Mouse (Mus musculus) forebrain, embryonic 14.5 days (tissue): Measurements from ENCODE around the gene Tefm. TPM values are rescaled to one million over a fixed set of nuclear protein-coding genes. Genes with fewer than 3 reads are reported as not detected.
"Not testable (repeated sequence)": the region's sequence is repeated elsewhere in the genome, so short reads cannot be mapped to it uniquely, and the experiment has no call there.

Experiments
- ATAC-seq: fragments of 200-750 bp; cut with Nextera tagmentation; 2 replicates; pipeline ENCODE4 v1.8.0; 2017; ENCODE audit warnings: mild to moderate bottlenecking, moderate library complexity
- DNase-seq: peaks from one replicate; pipeline ENCODE4 v3.0.0-alpha.2; 2015; ENCODE audit warnings: low spot score
- H3K27ac ChIP-seq: fragments of 300-500 bp; sonication (generic); 2 replicates; pipeline ENCODE4 v1.5.1; 2014; ENCODE audit warnings: low read depth, mild to moderate bottlenecking, control low read depth, low read length, moderate library complexity
- H3K27me3 ChIP-seq: fragments of 300-500 bp; sonication (generic); replicated peaks from 2 replicates; pipeline ENCODE4 v1.6.1; 2014; ENCODE audit warnings: low read length, control low read depth, mixed read lengths; ENCODE audit not compliant: control insufficient read depth, insufficient read depth
- H3K36me3 ChIP-seq: fragments of 300-500 bp; sonication (generic); 2 replicates; pipeline ENCODE4 v1.6.1; 2014; ENCODE audit warnings: low read length, control low read depth; ENCODE audit not compliant: control insufficient read depth, insufficient read depth
- H3K4me1 ChIP-seq: fragments of 300-500 bp; sonication (generic); 2 replicates; pipeline ENCODE4 v1.6.1; 2014; ENCODE audit warnings: antibody characterized with exemption, low read length, control low read depth; ENCODE audit not compliant: control insufficient read depth, insufficient read depth
- H3K4me2 ChIP-seq: fragments of 300-500 bp; sonication (generic); 2 replicates; pipeline ENCODE4 v1.6.1; 2014; ENCODE audit warnings: mild to moderate bottlenecking, control low read depth, low read length
- H3K4me3 ChIP-seq: fragments of 300-500 bp; sonication (generic); 2 replicates; pipeline ENCODE4 v1.5.1; 2014; ENCODE audit warnings: low read depth, low read length, control low read depth
- H3K9ac ChIP-seq: fragments of 300-500 bp; sonication (generic); 2 replicates; pipeline ENCODE4 v1.6.1; 2014; ENCODE audit warnings: mild to moderate bottlenecking, low read length, control low read depth, moderate library complexity
- H3K9me3 ChIP-seq: fragments of 300-500 bp; sonication (generic); replicated peaks from 2 replicates; pipeline ENCODE4 v1.6.1; 2016; ENCODE audit warnings: low read length, control low read depth, mixed read lengths; ENCODE audit not compliant: control insufficient read depth
- WGBS: fragments of 180-500 bp; shearing (Covaris S2); extraction: QIAGEN DNeasy Blood & Tissue Kit; methylation state at CpG from one replicate; pipeline ENCODE4 v1.1.7; 2014; 5-methylcytosine and 5-hydroxymethylcytosine counted together
- polyA plus RNA-seq: library from polyadenylated mRNA; unstranded; fragments of >200 nt; fragmentation: Nextera tagmentation; extraction: Ambion mirVana; gene quantifications from 2 replicates; pipeline ENCODE4 v1.2.1, GENCODE M21; 2014

Tefm gene
- 24.3 and 24.9 TPM in 2 replicates for polyA plus RNA-seq

- Histone ChIP-seq H3K27ac (peak within 1 kb of the TSS; percentile 41; the same call in 1 of the 2 replicates), H3K4me3 (peak within 1 kb of the TSS; percentile 44)
- peak; percentile 96 for ATAC-seq
Observed at GRCm38 (mm10) chr11:80141825-80142521, at the start of gene Tefm. Gene Tefm, minus strand, starts transcription at chr11:80142175.

GRCm38 (mm10) chr11:80190280-80190679 lies 48.3 kb upstream of the Tefm start:
- H3K36me3 ChIP-seq = no peaks in the 10 kb centered on the region
- no peaks in the 10 kb centered on the region for H3K27me3 ChIP-seq
- no peak overlapping the region for H3K27ac ChIP-seq
- H3K4me3 ChIP-seq = no peak overlapping the region
- H3K9me3 ChIP-seq = no peaks in the 10 kb centered on the region
- no peak overlapping the region for H3K9ac ChIP-seq
- ATAC-seq (no peak), DNase-seq (no peak)
- WGBS = 74% methylated on average over 4 of the region's 4 CpGs
- H3K4me2 ChIP-seq = no peak overlapping the region
- no peaks in the 10 kb centered on the region for H3K4me1 ChIP-seq

More at GRCm38 (mm10) chr11:80141825-80142521, at the start of gene Tefm:
- no peaks in the 10 kb centered on the region for H3K27me3 ChIP-seq
- H3K4me2 ChIP-seq = peak within 1 kb of the TSS; percentile 61
- peaks cover 6% of the 10 kb centered on the region; the same call in 1 of the 2 replicates for H3K4me1 ChIP-seq
- DNase-seq = peak; percentile 91
- under 1% methylated on average over 40 of the region's 40 CpGs for WGBS
- peak within 1 kb of the TSS; percentile 65 for H3K9ac ChIP-seq
- H3K9me3 ChIP-seq = no peaks in the 10 kb centered on the region
- H3K36me3 ChIP-seq = peaks cover 17% of the 10 kb centered on the region; the same call in 1 of the 2 replicates

GRCm38 (mm10) chr11:80185441-80185976 lies 43.5 kb upstream of the Tefm start:
- not testable (repeated sequence) for ATAC-seq, H3K27ac ChIP-seq

GRCm38 (mm10) chr11:80184531-80185071 lies 42.6 kb upstream of the Tefm start:
- H3K4me3 ChIP-seq = 0 out of 2 replicates have a peak overlapping the region, but pooled peaks have one; percentile 47
- no peak for ATAC-seq
- no peak for DNase-seq
- peak overlapping the region; percentile 63 for H3K4me2 ChIP-seq
- no peak overlapping the region for H3K9ac ChIP-seq
- no peaks in the 10 kb centered on the region for H3K9me3 ChIP-seq
- no peaks in the 10 kb centered on the region for H3K4me1 ChIP-seq
- H3K36me3 ChIP-seq = no peaks in the 10 kb centered on the region
- H3K27ac ChIP-seq = no peak overlapping the region
- H3K27me3 ChIP-seq = no peaks in the 10 kb centered on the region
- 86% methylated on average over 6 of the region's 6 CpGs for WGBS

More at GRCm38 (mm10) chr11:80185441-80185976, 43.5 kb upstream of the Tefm start:
- H3K4me3 ChIP-seq, H3K4me2 ChIP-seq, H3K4me1 ChIP-seq, H3K9ac ChIP-seq, DNase-seq, H3K27me3 ChIP-seq, H3K36me3 ChIP-seq, H3K9me3 ChIP-seq: not testable (repeated sequence)
- 58% methylated on average over 5 of the region's 5 CpGs for WGBS

- H3K4me2 ChIP-seq = peak within 1 kb of the TSS; percentile 63
- ATAC-seq (peak; percentile 76), DNase-seq (peak; percentile 75)
- no peaks in the 10 kb centered on the region for H3K4me1 ChIP-seq
- peak within 1 kb of the TSS; percentile 68 for H3K9ac ChIP-seq
- H3K4me3 ChIP-seq = peak within 1 kb of the TSS; percentile 47
- H3K27ac ChIP-seq = peak within 1 kb of the TSS; percentile 17; the same call in 1 of the 2 replicates
- H3K36me3 ChIP-seq = no peaks in the 10 kb centered on the region
- 1% methylated on average over 33 of the region's 33 CpGs for WGBS
- no peaks in the 10 kb centered on the region for H3K9me3 ChIP-seq
- H3K27me3 ChIP-seq = no peaks in the 10 kb centered on the region
Observed at GRCm38 (mm10) chr11:80183705-80184255, 41.8 kb upstream of the Tefm start, which contains the start of gene Rnf135. Gene Rnf135, plus strand, starts transcription at chr11:80183851.

- H3K4me1 ChIP-seq, DNase-seq, H3K36me3 ChIP-seq, H3K27me3 ChIP-seq, H3K9me3 ChIP-seq, H3K27ac ChIP-seq: not testable (repeated sequence)
- 47% methylated on average over 12 of the region's 12 CpGs for WGBS
- ATAC-seq = peak; percentile 23; the same call in 1 of the 2 replicates
- Histone ChIP-seq H3K9ac (peak overlapping the region; percentile 68), H3K4me2 (peak overlapping the region; percentile 63), H3K4me3 (peak overlapping the region; percentile 47)
Observed at GRCm38 (mm10) chr11:80183054-80183704, 41.2 kb upstream of the Tefm start.

GRCm38 (mm10) chr11:80181021-80181749 lies 39.2 kb upstream of the Tefm start:
- Histone ChIP-seq H3K4me2 (no peak overlapping the region), H3K36me3 (no peaks in the 10 kb centered on the region), H3K4me3 (no peak overlapping the region), H3K9me3 (no peaks in the 10 kb centered on the region), H3K27me3 (no peaks in the 10 kb centered on the region), H3K27ac (no peak overlapping the region), H3K9ac (no peak overlapping the region), H3K4me1 (no peaks in the 10 kb centered on the region)
- no peak for DNase-seq
- 73% methylated on average over 5 of the region's 5 CpGs for WGBS
- no peak for ATAC-seq

- H3K9ac ChIP-seq = no peak overlapping the region
- no peaks in the 10 kb centered on the region for H3K4me1 ChIP-seq
- no peaks in the 10 kb centered on the region for H3K9me3 ChIP-seq
- H3K4me3 ChIP-seq = no peak overlapping the region
- H3K27ac ChIP-seq = no peak overlapping the region
- no peaks in the 10 kb centered on the region for H3K36me3 ChIP-seq
- ATAC-seq = no peak
- DNase-seq = no peak
- H3K4me2 ChIP-seq = no peak overlapping the region
- WGBS = 84% methylated on average over 8 of the region's 8 CpGs
- no peaks in the 10 kb centered on the region for H3K27me3 ChIP-seq
Observed at GRCm38 (mm10) chr11:80178316-80178715, 36.3 kb upstream of the Tefm start.
